Mouse (Mus musculus) brain, embryonic 14.5 days (tissue): Measurements from ENCODE around the gene Mdh2. TPM values are rescaled to one million over a fixed set of nuclear protein-coding genes. Genes with fewer than 3 reads are reported as not detected.

ENCODE experiments used
- DNase-seq: peaks from one replicate; pipeline ENCODE4 v3.0.0-alpha.2; 2011; ENCODE audit warnings: low read depth
- CTCF ChIP-seq: fragments of 200-500 bp; IDR thresholded peaks from 2 replicates; pipeline ENCODE4 v1.5.1; 2012; ENCODE audit warnings: inconsistent platforms, mild to moderate bottlenecking, moderate library complexity, borderline replicate concordance; ENCODE audit not compliant: insufficient read depth, insufficient read length; ENCODE audit errors: extremely low read depth
- POLR2A ChIP-seq: fragments of 200-500 bp; IDR thresholded peaks from 2 replicates; pipeline ENCODE4 v1.6.1; 2012; ENCODE audit warnings: mild to moderate bottlenecking, inconsistent platforms, borderline replicate concordance; ENCODE audit not compliant: poor library complexity, insufficient read depth, insufficient read length, severe bottlenecking; ENCODE audit errors: extremely low read depth
- polyA plus RNA-seq: library from polyadenylated mRNA; depleted of rRNA; stranded (reverse); fragments of >200 nt; gene quantifications from 2 replicates; pipeline ENCODE4 v1.2.3, GENCODE M21; 2012

Gene Mdh2
- polyA plus RNA-seq, 1 experiment = 499 TPM

DNA sequence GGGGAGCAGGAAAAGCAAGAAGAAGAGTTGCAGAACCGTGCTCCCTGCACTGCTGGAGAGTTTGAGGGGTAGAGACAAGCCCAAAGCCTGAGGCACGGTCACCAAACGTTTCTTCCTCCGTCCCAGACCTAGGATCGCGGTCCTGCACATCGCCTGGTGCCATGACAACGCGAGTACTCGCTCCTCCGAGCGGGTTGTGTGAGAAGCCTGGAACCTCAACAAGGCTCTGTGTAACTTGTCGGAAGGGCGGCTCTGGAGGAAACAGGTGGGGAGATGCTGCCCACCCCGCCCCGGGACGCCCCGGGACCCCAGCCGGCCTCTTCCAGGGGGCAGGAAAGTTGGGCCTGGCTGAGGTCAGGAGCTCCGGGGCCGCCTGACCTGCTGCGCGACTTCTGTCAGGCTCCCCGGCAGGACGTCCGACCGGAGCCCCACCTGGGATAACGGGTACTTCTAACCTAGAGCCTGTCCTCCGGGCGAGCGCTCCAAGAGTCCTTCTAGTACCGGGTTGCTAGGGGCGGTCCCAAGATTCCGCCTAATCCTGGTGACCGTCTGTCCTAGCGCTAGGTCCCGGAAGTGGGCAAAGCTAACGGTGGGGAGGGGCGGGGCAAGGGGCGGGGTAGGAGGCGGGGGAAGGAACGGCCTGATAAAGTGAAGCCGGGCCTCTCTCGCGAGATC, 347 bp upstream of the Mdh2 start, which contains the start of gene Styxl1:
Styxl1 (minus strand) TSS at position 590 of the 675 bp plus-strand sequence.
- TF ChIP-seq POLR2A (no peak; the same call in 1 of the 2 replicates), CTCF (no peak)
- peak; percentile 65 for DNase-seq

DNA sequence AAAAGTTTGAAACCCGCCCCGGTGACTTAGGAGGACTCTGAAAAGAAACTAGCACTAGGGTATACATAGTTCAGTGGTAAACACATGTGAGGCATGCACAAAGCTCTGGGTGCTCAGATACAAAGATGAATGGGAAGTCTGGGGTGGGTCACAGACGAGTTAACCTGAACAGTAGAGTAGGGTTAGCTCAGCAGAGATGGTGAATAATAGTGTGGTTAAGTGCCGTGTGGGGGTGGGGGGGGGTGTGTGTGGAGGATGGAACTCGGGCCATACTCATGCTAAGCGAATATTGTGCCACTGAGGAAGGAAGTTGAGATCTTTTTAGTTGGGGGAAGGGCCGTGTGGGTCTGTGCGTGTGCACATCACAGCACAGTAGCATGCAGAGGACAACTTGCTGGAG, 2.1 kb downstream of the Mdh2 start:
- no peak for TF ChIP-seq CTCF
- no peak for TF ChIP-seq POLR2A

GRCm38 (mm10) chr5:135782901-135783300, 4.6 kb downstream of the Mdh2 start:
- DNase-seq = no peak
- TF ChIP-seq POLR2A (no peak), CTCF (no peak)

More for the DNA sequence above, 2.1 kb downstream of the Mdh2 start:
- no peak for DNase-seq

DNA sequence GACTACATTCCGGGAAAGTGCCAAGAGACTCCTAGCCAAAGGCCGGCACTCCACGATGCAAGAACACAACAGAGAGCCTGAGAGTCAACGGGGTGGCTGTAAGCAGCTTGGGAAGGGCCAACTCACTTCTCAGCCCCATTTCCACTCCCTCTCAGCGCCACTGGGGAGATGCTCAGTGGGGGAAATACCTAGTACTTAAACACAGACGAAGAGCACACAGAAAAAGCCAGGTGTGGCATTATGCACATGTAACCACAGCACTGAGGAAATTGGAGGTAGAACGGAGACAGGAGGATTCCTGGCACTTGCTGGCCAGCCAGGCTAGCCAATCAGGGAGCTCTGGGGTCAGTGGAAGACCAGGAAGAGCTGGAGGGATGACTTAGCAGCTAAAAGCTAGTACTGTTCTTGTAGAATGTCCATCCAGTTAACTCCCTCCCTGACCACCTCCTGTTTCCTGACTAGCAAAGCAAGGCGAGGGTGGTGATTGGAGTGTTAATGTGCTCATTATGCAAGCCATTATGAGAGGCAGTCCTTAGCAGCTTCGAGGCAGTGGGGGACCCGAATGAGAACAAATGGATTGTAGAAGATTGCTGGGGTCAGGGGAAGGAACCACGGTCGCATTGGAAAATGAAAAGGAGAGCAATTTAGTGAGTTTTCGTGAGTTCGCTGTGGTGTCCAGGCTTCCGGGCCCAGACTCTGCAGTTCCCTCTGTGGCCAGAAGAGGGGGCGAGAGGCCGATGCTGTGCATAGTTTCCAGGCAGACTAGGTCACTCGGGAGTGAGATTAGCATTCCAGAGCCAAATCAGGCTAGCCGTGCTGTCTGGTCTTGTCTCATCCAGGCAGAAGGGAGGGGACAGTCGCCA, 15.9 kb downstream of the Mdh2 start:
- TF ChIP-seq POLR2A (no peak), CTCF (peak; percentile 98)
- peak; percentile 93 for DNase-seq

DNA sequence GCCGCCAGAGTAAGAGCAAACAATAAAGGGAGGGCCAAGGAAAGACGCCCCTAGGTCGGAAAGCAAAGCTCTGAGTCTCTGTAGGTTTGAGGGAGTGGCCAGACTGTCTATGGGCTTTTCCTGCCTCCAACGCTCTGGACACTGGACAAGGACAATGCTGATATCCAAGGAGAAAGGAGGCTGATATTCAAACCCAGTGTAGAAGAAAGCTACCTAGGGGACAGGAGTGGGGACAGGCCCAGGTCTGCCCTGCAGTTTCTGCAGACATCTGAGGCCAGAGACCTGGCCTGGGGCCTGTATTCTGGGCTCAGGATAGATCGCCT, 16.5 kb downstream of the Mdh2 start:
- TF ChIP-seq POLR2A = no peak
- no peak for TF ChIP-seq CTCF
- no peak for DNase-seq

- no peak for TF ChIP-seq POLR2A
- TF ChIP-seq CTCF = peak; percentile 54; the same call in 1 of the 2 replicates
- no peak for DNase-seq
These were observed 21.5 kb downstream of the Mdh2 start for GRCm38 (mm10) chr5:135799746-135800145.

DNA sequence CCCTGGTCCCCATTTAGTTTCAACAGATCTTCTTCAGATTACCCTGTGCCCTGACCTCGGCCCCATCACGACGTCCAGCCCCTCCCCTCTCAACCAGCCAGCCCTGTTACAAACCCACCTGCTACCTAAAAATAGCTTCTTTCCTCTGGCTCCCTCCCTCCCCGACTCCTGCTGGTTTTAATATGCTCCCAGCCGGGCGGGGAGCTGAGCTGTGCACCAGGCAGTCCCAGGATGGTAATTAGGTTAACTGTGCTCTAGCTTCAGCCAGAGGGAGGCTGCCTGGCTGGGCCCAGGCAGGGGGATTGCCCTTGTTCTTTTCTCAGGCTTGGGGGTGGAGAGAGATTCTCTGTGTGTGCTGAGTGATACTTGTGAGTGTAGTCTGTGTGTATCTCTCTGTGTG, 22.6 kb downstream of the Mdh2 start:
- peak; percentile 68 for DNase-seq
- TF ChIP-seq POLR2A = no peak
- no peak for TF ChIP-seq CTCF

- no peak for TF ChIP-seq POLR2A
- TF ChIP-seq CTCF = no peak
- DNase-seq = no peak
These were observed 24.4 kb downstream of the Mdh2 start for GRCm38 (mm10) chr5:135802641-135803040.

DNA sequence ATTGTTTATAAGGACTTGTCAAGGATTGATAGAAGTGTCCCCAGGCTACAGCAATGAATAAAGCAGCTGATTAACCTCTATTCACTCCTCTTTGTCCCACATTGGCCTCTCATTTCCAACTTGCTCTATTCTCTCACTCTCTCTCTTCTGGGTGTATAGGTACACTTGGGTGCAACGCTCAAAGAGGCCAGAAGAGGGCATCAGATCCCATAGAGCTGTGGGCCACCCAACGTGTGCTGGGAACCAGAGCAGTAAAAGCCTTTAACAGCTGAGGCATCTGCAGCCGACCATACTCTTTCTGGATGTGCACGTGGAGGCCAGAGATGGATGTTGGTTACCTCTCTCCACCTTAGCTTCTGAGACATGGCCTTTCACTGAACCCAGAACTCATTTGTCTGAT, 24.9 kb downstream of the Mdh2 start:
- no peak for DNase-seq
- TF ChIP-seq POLR2A (no peak), CTCF (peak; percentile 23; the same call in 1 of the 2 replicates)

- TF ChIP-seq POLR2A = no peak
- TF ChIP-seq CTCF = no peak
- no peak for DNase-seq
These were observed 25.4 kb downstream of the Mdh2 start for GRCm38 (mm10) chr5:135803676-135804075.

GRCm38 (mm10) chr5:135804735-135805134, 26.5 kb downstream of the Mdh2 start:
- no peak for DNase-seq

GRCm38 (mm10) chr5:135806555-135807262, 28.4 kb downstream of the Mdh2 start, which contains the start of gene Srrm3:
Gene Srrm3, plus strand, starts transcription at chr5:135806890.
- TF ChIP-seq POLR2A (0 out of 2 replicates have a peak, but pooled peaks have one; percentile 14), CTCF (peak; percentile 100)
- DNase-seq = peak; percentile 96

More at GRCm38 (mm10) chr5:135804735-135805134, 26.5 kb downstream of the Mdh2 start:
- TF ChIP-seq POLR2A (no peak), CTCF (no peak)

GRCm38 (mm10) chr5:135807263-135807637, 29.0 kb downstream of the Mdh2 start:
- DNase-seq = no peak
- TF ChIP-seq CTCF = no peak
- no peak for TF ChIP-seq POLR2A
